ENCODE assay signal across 9 mouse cellular contexts in genomic region chr2:167578521-167578920, GRCm38 (mm10). TPM values are rescaled to one million over a fixed set of nuclear protein-coding genes. Genes with fewer than 3 reads are reported as not detected.
DNase-seq lines count a peak whose midpoint lies in the region; ATAC-seq lines count a peak whose summit lies in the region.
"Had no signal": no experiment of that assay in that cellular context is flagged by ENCODE, and none has a peak within 500 bp of the region (broad histone marks: within the 10 kb centered on the region; RNA-seq: fewer than 3 reads in every experiment).

No protein-coding gene starts in this region.

- H3K4me3 ChIP-seq in limb, embryonic 12.5 days (replicated peaks) = no peak overlapping the region
- H3K4me3 ChIP-seq: liver, embryonic 15.5 days had no signal

- H3K27me3 ChIP-seq in limb, embryonic 12.5 days = no peaks in the 10 kb centered on the region
- H3K27me3 ChIP-seq: liver, embryonic 15.5 days had no signal

- ATAC-seq in limb, embryonic 12.5 days (ENCODE audit: insufficient number of reproducible peaks, insufficient read depth, low FRiP score, low TSS enrichment, low read depth) = no peak

- 0 out of 2 replicates have a peak overlapping the region, but pooled peaks have one; percentile 17 for H3K27ac ChIP-seq in limb, embryonic 12.5 days
- H3K27ac ChIP-seq: liver, embryonic 15.5 days had no signal

- no peak overlapping the region for H3K4me2 ChIP-seq in limb, embryonic 12.5 days
- H3K4me2 ChIP-seq: liver, embryonic 15.5 days had no signal

- 45% methylated on average over 5 of the region's 5 CpGs for WGBS in limb, embryonic 12.5 days

- H3K9me3 ChIP-seq in limb, embryonic 12.5 days = no peaks in the 10 kb centered on the region
- H3K9me3 ChIP-seq: liver, embryonic 15.5 days had no signal

- DNase-seq in lung, postnatal 25 days (ENCODE audit: low spot score) = peak; percentile 27
- no peak for DNase-seq in lung, postnatal 10 days
- DNase-seq in ZHBTc4 (ENCODE audit: low read depth, low spot score) = peak; percentile 93
- DNase-seq in adrenal gland, adult (ENCODE audit: inconsistent age in 2 of 2, low spot score in 1 of 2) = no peak
- no peak for DNase-seq in gastrocnemius, postnatal 10 days
- DNase-seq in ovary, postnatal 14 days (ENCODE audit: low spot score) = no peak
- DNase-seq: cerebellum, adult 8-10 months had no signal

- no peaks in the 10 kb centered on the region for H3K36me3 ChIP-seq in limb, embryonic 12.5 days
- H3K36me3 ChIP-seq: liver, embryonic 15.5 days had no signal

- no peak overlapping the region for H3K9ac ChIP-seq in limb, embryonic 12.5 days (replicated peaks)
- H3K9ac ChIP-seq: liver, embryonic 15.5 days had no signal

- H3K4me1 ChIP-seq in limb, embryonic 12.5 days (replicated peaks) = peaks cover 33% of the 10 kb centered on the region

RNA-seq across cellular contexts. Expression of gene Snai1, which starts 40.5 kb away (rescaled TPM):
- 69.0 and 82.0 TPM in 2 replicates for polyA plus RNA-seq in limb, embryonic 12.5 days (2016; fragmentation: Nextera tagmentation; extraction: Ambion mirVana)
- 1 to 10 TPM; 3.9 to 5.7 TPM for total RNA-seq in gastrocnemius, postnatal 10 days (2021)

RNA-seq across cellular contexts. Expression of gene Ube2v1, which starts 53.4 kb away (rescaled TPM):
- 264 and 267 TPM in 2 replicates for polyA plus RNA-seq in limb, embryonic 12.5 days (2016; fragmentation: Nextera tagmentation; extraction: Ambion mirVana)
- total RNA-seq in gastrocnemius, postnatal 10 days (2021) = 100 to 1,000 TPM; 179 to 199 TPM

Comparison
In these comparisons a context has a peak if more than half of its experiments do, and no peak if none do; other contexts are left out.
1. DNase-seq: peak in lung, postnatal 25 days (single experiment) and ZHBTc4 (single experiment); none in lung, postnatal 10 days (single experiment), adrenal gland, adult (0 of 2), gastrocnemius, postnatal 10 days (single experiment) and ovary, postnatal 14 days (single experiment).